Mouse (Mus musculus): ENCODE measurements at regions not wholly inside any gene's neighbourhood (a gene's known extent, or its start where the extent isn't known, plus 50 kb on each side); places are given as distances from the start of the nearest gene placed in this dataset.
A peak's percentile ranks its signal among the peaks of the same experiment; 100 is the strongest.

GRCm38 (mm10) chr12:119028161-119028560 is 61.9 kb upstream of the Abcb5 start:
- no peak for DNase-seq (ENCODE audit: low spot score in 2 of 2)

- no peak for DNase-seq (ENCODE audit: low spot score in 2 of 2)
These were observed 61.5 kb upstream of the Abcb5 start for GRCm38 (mm10) chr12:119027701-119028100.

DNA sequence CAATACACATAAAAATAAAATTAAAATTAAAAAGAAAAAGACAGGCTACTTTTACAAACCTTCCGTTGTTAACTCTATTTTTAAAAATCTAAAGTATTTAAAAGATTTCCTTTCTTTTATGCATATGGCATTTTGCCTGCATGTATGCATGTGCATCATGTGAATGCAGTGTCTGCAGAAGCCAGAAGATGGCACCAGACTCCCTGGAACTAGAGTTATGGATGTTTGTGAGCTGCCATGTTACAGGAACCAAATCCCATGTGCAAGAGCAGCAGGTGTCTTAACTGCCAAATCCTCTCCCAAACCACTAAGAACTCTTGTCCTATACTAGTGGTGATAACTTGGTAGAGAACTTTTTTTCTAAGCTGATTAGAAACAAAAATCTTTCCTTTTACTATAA is 60.1 kb upstream of the Abcb5 start:
- DNase-seq (ENCODE audit: low spot score in 2 of 2) = peak in 1 of 2 experiments; percentile 32

DNA sequence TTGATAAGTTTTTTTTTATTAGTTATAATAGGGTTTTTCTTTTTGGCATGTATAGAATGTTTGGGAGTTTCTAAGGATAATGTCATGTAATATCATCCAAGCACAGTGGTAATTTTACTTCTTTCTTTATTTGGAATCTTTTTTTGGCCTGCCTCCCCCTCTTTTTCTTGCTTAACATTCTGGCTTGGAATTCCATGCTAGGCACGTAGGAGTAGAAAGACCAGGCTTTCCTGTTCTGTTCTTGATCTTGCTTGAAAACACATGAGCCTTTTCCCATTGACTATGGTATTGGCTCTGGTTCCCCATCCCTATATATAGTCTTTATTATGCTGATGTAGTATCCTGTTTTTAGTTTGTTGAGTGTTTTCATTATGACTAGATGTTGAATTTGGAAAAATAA is 57.8 kb upstream of the Abcb5 start:
- DNase-seq (ENCODE audit: low spot score in 2 of 2) = no peak

All from natural killer cell, adult 2 months (primary cell).